Mouse (Mus musculus): ENCODE results near the gene Apbb1ip.

DNA sequence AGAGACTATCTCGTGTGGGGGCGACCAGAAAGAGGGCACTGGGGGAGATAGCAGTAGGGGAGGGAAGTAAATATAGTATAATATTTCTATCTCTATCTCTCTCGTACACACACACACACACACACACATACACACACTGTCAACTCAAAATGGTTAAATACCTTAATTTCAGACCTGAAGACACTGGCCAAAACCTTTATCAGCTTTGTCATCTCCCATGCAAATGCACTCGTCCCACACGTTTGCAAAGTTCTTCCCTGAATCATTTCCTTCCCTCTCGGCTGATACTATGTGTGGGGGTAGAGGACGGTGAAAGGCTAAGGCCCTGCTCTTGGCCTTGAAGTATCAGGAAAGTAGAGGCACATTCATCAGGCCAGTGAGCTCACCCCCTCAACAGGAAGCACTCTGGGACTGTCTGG is 12.8 kb upstream of the Apbb1ip start:
- TF ChIP-seq POLR2A (IDR thresholded peaks at IDR 0.05; ENCODE audit: low read depth, low read length): no peak
- no peak for TF ChIP-seq CTCF (IDR thresholded peaks at IDR 0.05; ENCODE audit: extremely low read depth, insufficient read length, insufficient replicate concordance, low read depth, low read length)

Data from small intestine, adult 2 months (tissue).